Comparison of ENCODE assay signal across 8 mouse cellular contexts in the genomic region with DNA sequence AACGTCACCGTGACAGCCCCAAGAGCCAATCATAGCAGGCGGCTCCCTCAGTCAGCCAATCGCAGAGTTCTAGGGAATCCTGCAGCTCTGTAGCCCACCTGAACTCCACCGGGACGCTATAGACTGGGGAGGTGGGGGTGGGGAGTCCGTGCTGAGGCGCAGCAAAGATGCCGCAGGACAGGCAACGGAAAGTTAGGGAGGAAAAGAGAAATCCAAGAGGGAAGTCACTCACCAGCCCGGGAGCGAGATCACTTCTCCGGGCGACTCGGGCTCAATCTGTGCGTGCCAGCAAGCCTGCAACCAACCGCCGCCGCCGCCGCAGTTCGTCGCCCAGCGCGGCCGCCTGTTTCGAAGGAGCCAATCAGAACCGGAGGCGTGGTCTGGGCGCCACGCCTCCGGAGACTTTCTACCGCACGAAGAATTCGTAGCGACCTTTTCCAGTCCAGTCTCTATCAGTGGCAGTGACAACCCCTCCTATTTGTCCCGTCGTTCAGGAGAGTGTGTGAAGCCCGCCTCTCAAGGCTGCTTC. TPM values are rescaled to one million over a fixed set of nuclear protein-coding genes. Genes with fewer than 3 reads are reported as not detected.
DNase-seq lines count a peak whose midpoint lies in the region; ATAC-seq lines count a peak whose summit lies in the region.

Gene Gas2l3 (minus strand): TSS at position 345 of the 529 bp plus-strand sequence.

- DNase-seq in adrenal gland, adult 18-20 months (ENCODE audit: low spot score in 2 of 2) = peak; percentile 78 to 79
- DNase-seq in embryo, embryonic 10.5 days (ENCODE audit: low spot score) = peak; percentile 94
- DNase-seq in gastrocnemius, postnatal 14 days = peak; percentile 86
- DNase-seq in left cerebral cortex, adult 9 months (ENCODE audit: low spot score in 2 of 2) = peak; percentile 38 to 75
- DNase-seq in right cerebral cortex, adult 2 months (ENCODE audit: low spot score in 2 of 2) = peak; percentile 81 to 86
- DNase-seq in urinary bladder, postnatal 10 days (ENCODE audit: low spot score) = peak; percentile 49

- H3K27me3 ChIP-seq in megakaryocyte, embryonic 14.5 days (replicated peaks) = no peaks in the 10 kb centered on the region

- H3K36me3 ChIP-seq in megakaryocyte, embryonic 14.5 days (replicated peaks; ENCODE audit: low read length) = peaks cover 29% of the 10 kb centered on the region

- H3K4me1 ChIP-seq in megakaryocyte, embryonic 14.5 days = peaks cover 49% of the 10 kb centered on the region

- peak within 1 kb of the TSS; percentile 95 for H3K4me3 ChIP-seq in megakaryocyte, embryonic 14.5 days (replicated peaks)

- peaks cover 10% of the 10 kb centered on the region for H3K9me3 ChIP-seq in megakaryocyte, embryonic 14.5 days

- ATAC-seq in inflammation-experienced regulatory T-cells, adult 6 months = peak; percentile 93

- intact Hi-C loops in gastrocnemius, postnatal 14 days (cut with DNase I; ENCODE audit: low total_unique reads) = no loop called here

RNA-seq across cellular contexts. Expression of gene Gas2l3, which starts in this region (rescaled TPM):
- total RNA-seq in adrenal gland, adult 18-20 months (2021) = 1 to 10 TPM; 2.2 TPM
- 10 to 100 TPM in 1 of 2 experiments, 1 to 10 TPM in 1; 3.0 to 11.2 TPM for total RNA-seq in gastrocnemius, postnatal 14 days (2021)
- 1 to 10 TPM in 1 of 3 experiments, under 1 TPM in 2; 0.60 to 9.7 (median 0.61) TPM for polyA plus RNA-seq in inflammation-experienced regulatory T-cells, adult 6 months (2017; shearing (Covaris generic))
- 0.20 TPM in 1 of 2 replicates, not detected in the other for polyA plus RNA-seq in megakaryocyte, embryonic 14.5 days (2012; ENCODE audit: insufficient read depth, low replicate concordance)

Comparison
In these comparisons a context has a peak if more than half of its experiments do, and no peak if none do; other contexts are left out.
1. Peak in every context shown above with its lines: DNase-seq, ATAC-seq and H3K4me3 ChIP-seq.